Mouse (Mus musculus) forebrain, embryonic 11.5 days (tissue): ENCODE data around the gene Txnip. TPM values are rescaled to one million over a fixed set of nuclear protein-coding genes. Genes with fewer than 3 reads are reported as not detected.
"Not testable (repeated sequence)": the region's sequence is repeated elsewhere in the genome, so short reads cannot be mapped to it uniquely, and the experiment has no call there.

Experiments used
- ATAC-seq: fragments of 200-750 bp; cut with Nextera tagmentation; replicated peaks from 2 replicates; pipeline ENCODE4 v1.8.0; 2017; ENCODE audit warnings: moderate TSS enrichment; ENCODE audit not compliant: low FRiP score
- DNase-seq: peaks from one replicate; pipeline ENCODE4 v3.0.0-alpha.2; 2017; ENCODE audit warnings: low spot score
- H3K27ac ChIP-seq: fragments of 300-500 bp; sonication (generic); 2 replicates; pipeline ENCODE4 v1.5.1; 2014; ENCODE audit warnings: low read depth, low read length
- H3K27me3 ChIP-seq: fragments of 300-500 bp; sonication (generic); 2 replicates; pipeline ENCODE4 v1.6.1; 2014; ENCODE audit warnings: mild to moderate bottlenecking, low read length, mixed read lengths; ENCODE audit not compliant: control insufficient read depth, insufficient read depth
- H3K36me3 ChIP-seq: fragments of 300-500 bp; sonication (generic); 2 replicates; pipeline ENCODE4 v1.6.1; 2014; ENCODE audit warnings: mild to moderate bottlenecking, low read length, moderate library complexity, mixed read lengths; ENCODE audit not compliant: control insufficient read depth, insufficient read depth
- H3K4me1 ChIP-seq: fragments of 300-500 bp; sonication (generic); replicated peaks from 2 replicates; pipeline ENCODE4 v1.6.1; 2014; ENCODE audit warnings: low read length, mixed read lengths; ENCODE audit not compliant: control insufficient read depth, insufficient read depth
- H3K4me2 ChIP-seq: fragments of 300-500 bp; sonication (generic); 2 replicates; pipeline ENCODE4 v1.6.1; 2014; ENCODE audit warnings: low read depth, mild to moderate bottlenecking, low read length, moderate library complexity, mixed read lengths; ENCODE audit not compliant: severe bottlenecking
- H3K4me3 ChIP-seq: fragments of 300-500 bp; sonication (generic); 2 replicates; pipeline ENCODE4 v1.5.1; 2014; ENCODE audit warnings: low read depth, low read length
- H3K9ac ChIP-seq: fragments of 300-500 bp; sonication (generic); 2 replicates; pipeline ENCODE4 v1.6.1; 2014; ENCODE audit warnings: low read length
- H3K9me3 ChIP-seq: fragments of 300-500 bp; sonication (generic); 2 replicates; pipeline ENCODE4 v1.6.1; 2016; ENCODE audit warnings: low read length, mixed read lengths; ENCODE audit not compliant: control insufficient read depth
- WGBS: fragments of 180-500 bp; shearing (Covaris S2); extraction: QIAGEN DNeasy Blood & Tissue Kit; methylation state at CpG from one replicate; pipeline ENCODE4 v1.1.7; 2014; 5-methylcytosine and 5-hydroxymethylcytosine counted together
- polyA plus RNA-seq: library from polyadenylated mRNA; unstranded; fragments of >200 nt; fragmentation: Nextera tagmentation; extraction: Ambion mirVana; gene quantifications from 2 replicates; pipeline ENCODE4 v1.2.1, GENCODE M21; 2014

Txnip gene
- polyA plus RNA-seq = 45.5 and 46.3 TPM in 2 replicates

DNA sequence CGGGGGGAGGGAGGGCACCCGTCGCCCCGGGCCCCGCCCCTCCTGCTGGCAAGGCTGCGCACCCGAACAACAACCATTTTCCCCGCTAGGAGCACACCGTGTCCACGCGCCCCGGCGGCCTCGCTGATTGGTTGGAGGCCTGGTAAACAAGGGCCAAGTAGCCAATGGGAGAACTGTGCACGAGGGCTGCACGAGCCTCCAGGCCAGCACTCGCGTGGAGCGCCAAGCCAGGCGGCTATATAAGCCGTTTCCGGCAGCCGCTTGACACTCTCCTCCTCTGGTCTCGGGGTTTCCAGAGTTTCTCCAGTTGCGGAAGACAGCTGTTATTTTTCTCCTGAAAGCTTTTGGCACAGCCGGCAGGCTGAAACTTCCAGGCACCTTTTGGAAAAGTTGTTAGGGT is at the start of gene Txnip:
Gene Txnip, plus strand, starts transcription at position 264 of the 400 bp plus-strand sequence.
- no peaks in the 10 kb centered on the region for H3K9me3 ChIP-seq
- ATAC-seq (peak; percentile 100), DNase-seq (peak; percentile 99)
- peaks cover 6% of the 10 kb centered on the region; the same call in 1 of the 2 replicates for H3K36me3 ChIP-seq
- H3K4me1 ChIP-seq = peaks cover 10% of the 10 kb centered on the region
- peak within 1 kb of the TSS; percentile 73 for H3K9ac ChIP-seq
- H3K27ac ChIP-seq = peak within 1 kb of the TSS; percentile 60; the same call in 1 of the 2 replicates
- H3K4me3 ChIP-seq = peak within 1 kb of the TSS; percentile 65
- H3K27me3 ChIP-seq = no peaks in the 10 kb centered on the region
- under 1% methylated on average over 26 of the region's 26 CpGs for WGBS
- H3K4me2 ChIP-seq = peak within 1 kb of the TSS; percentile 86

DNA sequence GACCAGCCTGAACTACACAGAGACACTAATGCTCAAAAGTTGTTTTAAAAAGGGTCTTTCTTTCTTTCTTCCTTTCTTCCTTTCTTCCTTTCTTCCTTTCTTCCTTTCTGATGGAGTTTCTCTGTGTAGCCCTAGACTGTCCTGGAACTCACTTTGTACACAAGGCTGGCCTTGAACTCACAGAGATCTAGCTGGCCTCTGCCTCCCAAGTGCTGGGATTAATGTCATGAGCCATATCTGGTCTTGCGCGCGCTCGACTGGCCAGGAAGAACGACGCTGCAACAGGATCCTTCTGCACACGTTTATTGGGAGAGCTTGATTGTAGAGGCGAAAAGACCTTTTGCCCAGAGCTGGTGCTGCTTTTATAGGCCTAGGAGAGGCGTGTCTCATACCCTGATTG is 49.8 kb upstream of the Txnip start:
- H3K4me1 ChIP-seq, DNase-seq, ATAC-seq, H3K27me3 ChIP-seq, H3K27ac ChIP-seq, H3K4me3 ChIP-seq, H3K9ac ChIP-seq, H3K4me2 ChIP-seq, H3K36me3 ChIP-seq, H3K9me3 ChIP-seq: not testable (repeated sequence)
- 96% methylated on average over 7 of the region's 9 CpGs for WGBS

DNA sequence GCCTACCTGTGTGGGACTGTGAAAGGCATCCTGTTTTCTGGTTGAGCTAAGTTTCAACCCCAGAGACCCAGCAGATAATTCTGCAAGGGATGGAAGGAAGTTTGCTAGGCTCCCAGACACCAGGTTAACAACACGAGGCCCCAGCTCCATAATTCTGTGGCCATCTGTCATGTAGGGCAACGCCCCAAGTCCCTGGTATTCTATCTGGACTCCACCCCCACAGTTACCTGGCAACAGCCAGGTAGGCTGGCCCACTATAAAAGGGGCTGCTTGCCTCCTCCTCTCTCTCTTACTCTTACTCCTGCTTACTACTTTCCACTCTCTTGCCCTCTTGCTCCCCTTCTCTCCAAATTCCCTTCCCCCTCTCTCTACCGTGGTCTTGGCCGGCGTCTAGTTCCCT is 37.6 kb upstream of the Txnip start:
- no peaks in the 10 kb centered on the region for H3K27me3 ChIP-seq
- ATAC-seq (no peak), DNase-seq (no peak)
- H3K36me3 ChIP-seq = no peaks in the 10 kb centered on the region
- no peak overlapping the region for H3K9ac ChIP-seq
- H3K27ac ChIP-seq = no peak overlapping the region
- no peaks in the 10 kb centered on the region for H3K4me1 ChIP-seq
- no peak overlapping the region for H3K4me2 ChIP-seq
- WGBS = 67% methylated on average over 5 of the region's 5 CpGs
- H3K9me3 ChIP-seq = no peaks in the 10 kb centered on the region
- no peak overlapping the region for H3K4me3 ChIP-seq

DNA sequence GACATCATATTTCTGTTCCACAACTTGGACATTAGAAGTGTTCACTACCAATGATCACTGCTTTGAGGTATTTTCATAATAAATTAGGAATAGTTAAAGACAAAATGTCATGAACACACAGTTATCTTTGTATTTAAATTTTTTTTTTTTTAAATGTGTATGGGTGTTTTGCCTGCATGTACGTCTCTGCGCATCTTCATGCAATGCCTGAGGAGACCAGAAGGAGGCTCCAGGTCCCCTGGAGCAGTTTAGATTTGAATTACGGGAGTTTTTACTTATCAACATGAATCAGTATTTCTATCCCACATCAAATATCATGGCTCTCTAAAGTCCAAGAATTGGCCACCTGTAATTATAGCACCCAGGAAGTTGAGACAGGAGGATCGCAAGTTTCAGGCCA is 35.6 kb upstream of the Txnip start:
- Histone ChIP-seq H3K4me1 (peaks cover 4% of the 10 kb centered on the region), H3K4me3 (no peak overlapping the region), H3K4me2 (no peak overlapping the region), H3K9ac (no peak overlapping the region), H3K36me3 (no peaks in the 10 kb centered on the region), H3K27me3 (peaks cover 5% of the 10 kb centered on the region), H3K9me3 (no peaks in the 10 kb centered on the region), H3K27ac (no peak overlapping the region)
- no peak for ATAC-seq
- 69% methylated on average over 4 of the region's 4 CpGs for WGBS
- DNase-seq = no peak

DNA sequence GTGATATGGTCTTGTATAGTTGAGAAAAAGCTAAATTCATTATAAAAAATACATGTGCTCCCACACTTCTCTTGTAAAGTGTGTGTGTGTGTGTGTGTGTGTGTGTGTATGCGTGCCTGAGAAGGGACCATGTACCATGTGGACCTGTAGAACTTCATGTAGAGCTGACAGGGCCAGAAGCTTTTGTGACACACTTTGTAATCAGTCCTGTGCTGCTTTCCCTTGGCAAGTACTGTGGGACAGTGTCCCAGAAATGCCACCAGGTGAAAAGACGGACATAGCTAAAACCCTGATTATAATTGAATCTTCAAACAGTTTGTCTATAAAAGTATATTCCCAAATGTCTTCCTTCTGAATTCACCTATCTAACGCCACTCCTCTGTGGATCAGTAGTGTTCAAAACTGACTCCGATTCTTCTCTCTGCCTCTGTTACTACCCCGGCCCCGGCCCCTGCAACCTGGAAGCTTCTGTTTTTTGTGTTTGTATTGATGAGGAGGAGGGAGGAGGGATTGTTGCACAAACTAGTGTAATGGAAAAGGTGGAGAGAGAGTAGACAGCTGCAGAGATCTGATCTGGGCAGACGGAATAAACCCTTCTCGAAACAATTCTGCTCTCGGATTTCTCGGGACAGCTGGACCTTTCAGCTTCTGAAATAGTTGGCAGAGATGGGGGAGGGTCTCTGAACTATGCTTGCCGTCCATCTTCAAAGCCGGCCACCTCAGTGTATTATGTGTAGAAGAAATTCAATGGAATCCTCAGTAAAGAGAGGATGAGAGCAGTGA is 33.5 kb upstream of the Txnip start:
- Histone ChIP-seq H3K27ac (no peak overlapping the region), H3K9ac (no peak overlapping the region), H3K9me3 (no peaks in the 10 kb centered on the region), H3K4me1 (peaks cover 9% of the 10 kb centered on the region), H3K4me3 (no peak overlapping the region), H3K4me2 (no peak overlapping the region), H3K36me3 (no peaks in the 10 kb centered on the region), H3K27me3 (peaks cover 17% of the 10 kb centered on the region)
- ATAC-seq (no peak), DNase-seq (no peak)
- 74% methylated on average over 12 of the region's 12 CpGs for WGBS

DNA sequence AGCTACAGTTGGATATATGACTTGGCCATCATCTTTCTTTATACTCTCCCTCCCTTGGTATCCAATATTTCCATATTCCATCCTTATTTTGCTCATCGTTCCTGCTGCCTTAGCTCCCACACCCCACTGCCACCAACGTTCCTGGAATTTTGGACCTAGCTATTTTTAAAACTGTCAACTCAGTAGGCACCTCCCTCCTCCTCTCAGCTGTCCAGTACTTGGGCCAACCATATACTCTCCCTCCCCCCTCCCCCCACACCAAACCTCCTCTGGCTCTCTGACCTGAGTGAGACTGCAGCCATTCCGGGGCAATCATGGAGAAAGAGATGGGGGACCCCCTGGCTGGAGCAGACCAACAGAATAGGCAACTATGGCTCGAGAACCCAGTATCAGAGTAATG is 32.8 kb upstream of the Txnip start, which contains the start of gene Hfe2:
Gene Hfe2, plus strand, starts transcription at position 259 of the 400 bp plus-strand sequence.
- Histone ChIP-seq H3K4me3 (no peak within 1 kb of the TSS), H3K27ac (no peak within 1 kb of the TSS), H3K4me1 (peaks cover 9% of the 10 kb centered on the region), H3K9me3 (no peaks in the 10 kb centered on the region), H3K27me3 (peaks cover 19% of the 10 kb centered on the region), H3K9ac (no peak within 1 kb of the TSS), H3K36me3 (no peaks in the 10 kb centered on the region), H3K4me2 (no peak within 1 kb of the TSS)
- 85% methylated on average over 4 of the region's 4 CpGs for WGBS
- DNase-seq (no peak), ATAC-seq (no peak)

DNA sequence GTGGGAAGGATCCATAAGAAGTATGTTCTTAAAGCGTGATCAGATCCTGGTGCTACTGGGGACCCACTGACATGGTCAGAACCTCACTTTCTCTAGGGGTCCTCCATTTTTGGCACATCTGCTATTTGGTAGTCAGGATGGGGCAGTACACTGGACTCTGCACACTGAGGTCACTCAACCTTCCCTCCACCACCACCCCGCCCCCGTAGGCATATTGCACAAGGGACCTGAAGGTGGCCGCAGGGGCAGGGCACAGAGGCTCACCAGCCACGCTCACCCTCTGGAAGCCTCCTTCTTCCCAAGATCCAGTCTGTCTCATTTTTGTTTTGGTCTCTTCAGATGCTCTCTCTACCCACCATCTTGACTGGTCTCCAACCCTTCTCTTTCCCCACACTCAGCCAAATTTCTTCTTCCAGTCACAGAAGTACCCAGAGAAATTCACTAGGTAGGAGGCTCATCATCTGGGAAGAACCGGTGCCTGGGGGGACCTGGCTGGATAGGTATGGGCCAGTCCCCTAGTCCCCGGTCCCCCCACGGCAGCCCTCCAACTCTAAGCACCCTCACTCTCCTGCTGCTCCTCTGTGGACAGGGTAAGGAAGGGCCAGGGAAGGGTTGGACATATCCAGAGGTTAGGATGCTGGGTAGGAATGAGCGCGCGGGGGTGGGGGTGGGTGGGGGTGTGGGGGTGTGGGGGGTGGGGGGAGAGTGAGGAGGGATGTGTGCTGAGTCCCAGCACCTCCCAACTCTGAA is 31.6 kb upstream of the Txnip start:
- Histone ChIP-seq H3K9ac (no peak overlapping the region), H3K4me3 (no peak overlapping the region), H3K9me3 (no peaks in the 10 kb centered on the region), H3K27me3 (peaks cover 19% of the 10 kb centered on the region), H3K4me2 (no peak overlapping the region), H3K27ac (no peak overlapping the region), H3K4me1 (peaks cover 9% of the 10 kb centered on the region), H3K36me3 (no peaks in the 10 kb centered on the region)
- ATAC-seq (no peak), DNase-seq (no peak)
- 73% methylated on average over 11 of the region's 11 CpGs for WGBS

DNA sequence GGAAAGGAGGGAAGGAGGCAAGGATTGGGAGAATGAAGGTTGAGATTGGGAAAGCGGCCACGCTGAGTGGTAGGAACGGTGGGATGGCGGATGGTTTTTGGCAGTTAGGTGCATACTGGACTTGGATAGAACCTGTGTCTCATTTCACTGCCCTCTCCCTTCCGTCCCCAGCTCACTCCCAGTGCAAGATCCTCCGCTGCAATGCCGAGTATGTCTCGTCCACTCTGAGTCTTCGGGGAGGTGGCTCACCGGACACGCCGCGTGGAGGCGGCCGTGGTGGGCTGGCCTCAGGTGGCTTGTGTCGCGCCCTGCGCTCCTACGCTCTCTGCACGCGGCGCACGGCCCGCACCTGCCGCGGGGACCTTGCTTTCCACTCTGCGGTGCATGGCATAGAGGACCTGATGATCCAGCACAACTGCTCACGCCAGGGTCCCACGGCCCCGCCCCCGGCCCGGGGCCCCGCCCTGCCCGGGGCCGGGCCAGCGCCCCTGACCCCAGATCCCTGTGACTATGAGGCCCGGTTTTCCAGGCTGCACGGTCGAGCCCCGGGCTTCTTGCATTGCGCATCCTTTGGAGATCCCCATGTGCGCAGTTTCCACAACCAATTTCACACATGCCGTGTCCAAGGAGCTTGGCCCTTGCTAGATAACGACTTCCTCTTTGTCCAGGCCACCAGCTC is 30.8 kb upstream of the Txnip start:
- H3K4me3 ChIP-seq = peak overlapping the region; percentile 40
- H3K36me3 ChIP-seq = no peaks in the 10 kb centered on the region
- H3K4me1 ChIP-seq = peaks cover 9% of the 10 kb centered on the region
- peaks cover 19% of the 10 kb centered on the region for H3K27me3 ChIP-seq
- 4% methylated on average over 42 of the region's 44 CpGs for WGBS
- H3K9ac ChIP-seq = peak overlapping the region; percentile 55
- no peaks in the 10 kb centered on the region for H3K9me3 ChIP-seq
- no peak overlapping the region for H3K27ac ChIP-seq
- peak overlapping the region; percentile 89 for H3K4me2 ChIP-seq
- DNase-seq (peak; percentile 71), ATAC-seq (peak; percentile 67; the same call in 1 of the 2 replicates)
